Mouse (Mus musculus): Measurements from ENCODE around the gene Zcchc14.
"Not testable (repeated sequence)": the region's sequence is repeated elsewhere in the genome, so short reads cannot be mapped to it uniquely, and the experiment has no call there.

The Zcchc14 gene

DNA sequence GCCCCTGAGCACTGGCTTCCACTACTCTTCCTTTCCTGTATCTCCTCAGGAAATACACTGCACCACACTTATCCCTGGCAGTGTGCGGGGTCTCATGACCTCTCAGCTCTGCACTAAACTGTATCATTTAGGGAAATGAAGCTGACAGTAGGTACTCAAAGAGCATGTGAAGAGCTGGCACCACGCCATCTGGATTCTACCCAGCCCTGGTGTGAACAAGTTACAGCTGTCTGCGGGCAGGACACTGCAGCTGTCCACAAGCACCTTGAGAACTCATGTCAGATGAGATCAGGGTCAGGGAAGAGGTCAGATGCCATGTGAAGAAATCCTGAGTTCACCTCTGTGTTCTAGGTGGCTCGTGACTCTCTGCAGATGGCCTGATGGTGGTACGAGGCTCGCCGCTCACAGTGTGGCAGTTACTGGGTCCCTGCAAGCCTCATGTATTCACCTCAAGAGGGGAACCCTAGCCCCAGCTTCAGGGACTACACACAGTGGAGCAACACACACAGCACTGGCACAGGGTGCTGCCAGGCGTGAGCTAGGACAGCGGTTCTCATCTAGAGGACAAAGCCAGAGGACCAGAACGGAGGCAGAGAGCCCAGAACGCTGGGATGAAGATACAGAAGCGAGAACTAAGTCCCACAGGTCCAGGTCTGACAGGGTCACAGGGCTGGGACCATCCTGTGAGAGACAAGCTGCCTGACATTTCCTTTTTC is 31.7 kb downstream of the Zcchc14 start:
- no peak for DNase-seq (ENCODE audit: low read depth, low spot score)
- Histone ChIP-seq H3K27me3 (ENCODE audit: control insufficient read depth, insufficient read depth, low read length, poor library complexity, severe bottlenecking) (no peaks in the 10 kb centered on the region), H3K36me3 (ENCODE audit: control insufficient read depth, insufficient read depth, low read length, poor library complexity, severe bottlenecking) (no peaks in the 10 kb centered on the region)

DNA sequence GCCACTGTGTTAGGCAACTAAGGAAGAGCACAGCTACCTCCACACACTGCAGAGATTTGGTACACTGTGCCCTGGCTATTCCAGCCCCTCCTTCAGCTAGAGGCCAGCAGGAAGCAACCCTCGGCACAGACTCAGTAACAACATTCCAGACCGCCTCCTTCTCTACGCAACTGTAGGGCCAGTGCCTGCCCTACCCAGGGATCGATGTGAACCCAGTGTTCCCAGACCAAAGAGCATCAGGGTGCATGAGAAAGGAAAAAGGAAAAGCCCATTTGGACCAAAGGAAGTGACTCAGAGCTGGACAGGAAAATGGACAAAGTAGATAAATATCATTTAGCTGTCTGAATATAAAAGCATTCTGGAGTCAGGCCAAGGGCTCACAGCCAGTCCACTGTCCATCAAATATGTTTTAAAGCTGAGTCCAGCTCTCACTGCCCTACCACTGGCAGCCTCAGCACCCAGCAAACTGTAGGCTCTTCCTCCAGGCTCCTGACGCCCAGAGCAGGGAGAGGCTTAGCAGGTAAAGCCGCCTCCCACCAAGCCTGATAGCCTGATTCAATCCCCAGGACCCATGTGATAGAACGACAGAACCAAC is 33.2 kb downstream of the Zcchc14 start:
- H3K36me3 ChIP-seq (ENCODE audit: control insufficient read depth, insufficient read depth, low read length, poor library complexity, severe bottlenecking), result no peaks in the 10 kb centered on the region
- no peaks in the 10 kb centered on the region for H3K27me3 ChIP-seq (ENCODE audit: control insufficient read depth, insufficient read depth, low read length, poor library complexity, severe bottlenecking)
- no peak for DNase-seq (ENCODE audit: low read depth, low spot score)

DNA sequence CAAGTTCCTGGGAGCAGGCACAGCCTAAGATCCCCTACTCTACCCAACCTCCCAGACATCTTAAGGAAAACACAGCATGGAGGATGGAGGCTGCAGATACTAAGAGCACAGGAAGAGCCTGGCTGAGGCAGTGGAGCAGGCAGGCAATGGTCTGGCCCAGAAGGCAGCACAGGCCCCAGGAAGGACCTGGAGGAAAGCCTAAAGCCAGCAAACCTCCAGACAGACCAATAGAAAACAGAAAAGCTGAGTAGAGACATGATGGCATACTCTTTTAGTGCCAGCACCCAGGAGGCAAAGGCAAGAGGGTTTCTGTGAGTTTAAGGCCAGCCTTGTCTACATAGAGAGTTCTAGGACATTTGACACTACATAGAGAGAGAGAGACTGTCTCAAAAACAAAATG is 39.3 kb downstream of the Zcchc14 start:
- no peaks in the 10 kb centered on the region for H3K27me3 ChIP-seq (ENCODE audit: control insufficient read depth, insufficient read depth, low read length, poor library complexity, severe bottlenecking)
- no peaks in the 10 kb centered on the region for H3K36me3 ChIP-seq (ENCODE audit: control insufficient read depth, insufficient read depth, low read length, poor library complexity, severe bottlenecking)
- DNase-seq (ENCODE audit: low read depth, low spot score), result no peak

DNA sequence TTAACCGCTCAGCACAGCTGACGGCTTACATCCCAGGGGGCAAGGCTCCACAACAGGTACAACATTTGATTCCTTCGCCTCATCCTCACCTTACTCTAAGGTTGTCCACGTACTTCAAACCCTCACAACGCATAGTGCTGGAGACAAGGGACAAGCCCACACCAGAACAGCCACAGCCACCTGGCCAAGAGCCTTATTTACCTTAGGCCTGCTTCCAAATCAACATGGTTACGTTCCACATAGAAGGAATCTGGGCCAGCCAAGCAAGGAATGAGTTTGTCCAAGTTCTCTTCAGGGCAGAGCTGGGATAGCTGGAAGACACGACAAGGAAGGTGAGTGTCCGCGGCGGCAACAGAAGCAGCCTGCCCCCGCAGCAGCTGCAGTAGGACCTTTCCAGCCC is 42.8 kb downstream of the Zcchc14 start:
- Histone ChIP-seq H3K36me3 (ENCODE audit: control insufficient read depth, insufficient read depth, low read length, poor library complexity, severe bottlenecking) (no peaks in the 10 kb centered on the region), H3K27me3 (ENCODE audit: control insufficient read depth, insufficient read depth, low read length, poor library complexity, severe bottlenecking) (no peaks in the 10 kb centered on the region)
- no peak for DNase-seq (ENCODE audit: low read depth, low spot score)

DNA sequence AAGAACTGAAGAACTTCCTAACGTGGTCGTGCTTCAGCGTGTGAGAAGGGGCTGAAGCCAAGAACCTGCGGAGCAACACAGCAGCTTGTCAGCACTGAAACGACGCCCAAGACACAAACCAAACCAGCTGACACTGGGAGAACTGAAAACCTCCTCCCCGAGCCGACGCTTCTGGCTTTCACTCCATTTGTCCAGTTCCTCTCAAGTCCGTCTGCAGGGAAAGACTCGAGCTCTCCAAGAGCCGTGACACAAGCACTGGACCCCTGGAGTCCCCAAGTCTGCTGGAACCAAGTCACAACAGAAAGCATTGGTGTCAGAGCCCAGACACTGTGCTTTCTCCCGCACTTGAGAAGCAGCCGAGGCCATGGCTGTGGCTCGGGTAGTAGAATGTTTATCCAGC is 43.5 kb downstream of the Zcchc14 start:
- H3K36me3 ChIP-seq (ENCODE audit: control insufficient read depth, insufficient read depth, low read length, poor library complexity, severe bottlenecking), result no peaks in the 10 kb centered on the region
- DNase-seq (ENCODE audit: low read depth, low spot score), result no peak
- no peaks in the 10 kb centered on the region for H3K27me3 ChIP-seq (ENCODE audit: control insufficient read depth, insufficient read depth, low read length, poor library complexity, severe bottlenecking)

DNA sequence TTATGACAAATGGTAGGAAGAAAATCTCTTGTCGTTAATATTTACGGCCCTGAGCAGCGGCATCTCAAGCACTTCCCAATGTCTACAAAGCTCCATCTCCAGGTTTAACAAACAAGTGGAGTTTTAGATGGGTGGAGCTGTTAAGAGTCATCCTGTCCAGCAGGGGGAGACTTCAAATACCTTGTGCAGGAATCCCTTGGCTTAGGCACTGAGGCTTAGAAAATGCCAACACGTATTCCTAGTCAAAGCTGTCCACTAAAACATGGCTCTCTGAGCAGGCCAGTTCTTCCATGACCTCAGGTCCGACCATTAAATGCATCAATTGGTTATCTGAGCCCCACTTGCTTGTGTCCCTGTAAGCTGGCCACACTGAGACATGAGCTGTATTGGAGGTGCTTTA is 45.0 kb downstream of the Zcchc14 start:
- DNase-seq (ENCODE audit: low read depth, low spot score), result peak; percentile 27
- H3K27me3 ChIP-seq (ENCODE audit: control insufficient read depth, insufficient read depth, low read length, poor library complexity, severe bottlenecking), result no peaks in the 10 kb centered on the region

DNA sequence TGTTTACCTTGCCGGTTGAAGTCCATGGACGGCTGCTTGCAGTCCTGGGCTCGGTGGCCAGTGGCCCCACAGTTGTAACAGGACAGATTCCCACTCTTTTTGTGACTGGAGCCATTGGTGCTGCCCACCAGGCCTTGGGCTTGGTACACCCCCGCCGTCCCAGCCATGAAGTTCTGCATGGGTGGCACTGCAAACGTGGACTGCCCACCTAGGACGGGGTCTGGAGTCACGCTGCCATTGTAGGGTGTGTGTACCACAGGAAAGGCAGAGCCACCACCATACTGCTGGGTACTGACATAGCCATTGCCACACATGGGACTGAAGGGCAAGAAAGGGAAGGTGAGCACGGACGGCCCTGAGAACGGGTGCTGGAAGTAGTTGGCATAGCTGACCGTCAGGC is 48.9 kb downstream of the Zcchc14 start:
- peaks cover 2% of the 10 kb centered on the region for H3K36me3 ChIP-seq (ENCODE audit: control insufficient read depth, insufficient read depth, low read length, poor library complexity, severe bottlenecking)
- no peaks in the 10 kb centered on the region for H3K27me3 ChIP-seq (ENCODE audit: control insufficient read depth, insufficient read depth, low read length, poor library complexity, severe bottlenecking)
- no peak for DNase-seq (ENCODE audit: low read depth, low spot score)

More for the DNA sequence above, 45.0 kb downstream of the Zcchc14 start:
- H3K36me3 ChIP-seq (ENCODE audit: control insufficient read depth, insufficient read depth, low read length, poor library complexity, severe bottlenecking), result no peaks in the 10 kb centered on the region

DNA sequence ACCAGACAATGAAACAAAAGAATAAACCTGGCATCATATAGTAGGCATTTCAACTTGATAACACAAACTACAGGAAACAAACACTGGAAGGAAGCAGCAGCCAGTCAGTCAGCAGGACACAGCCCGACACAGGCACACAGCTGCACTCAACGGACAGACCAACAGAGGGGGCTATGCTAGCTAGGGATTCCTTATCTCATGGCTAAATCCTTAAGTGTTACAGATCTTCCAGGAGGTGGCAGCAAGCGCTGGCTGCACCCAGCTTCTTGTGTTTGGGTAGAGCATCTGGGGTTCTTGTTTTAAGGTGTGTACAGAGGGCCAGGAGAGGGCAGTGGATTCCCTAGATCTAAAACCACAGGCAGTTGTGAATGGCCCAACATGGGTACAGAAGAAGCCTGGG is 49.8 kb downstream of the Zcchc14 start:
- peak; percentile 65 for DNase-seq (ENCODE audit: low read depth, low spot score)
- Histone ChIP-seq H3K36me3 (ENCODE audit: control insufficient read depth, insufficient read depth, low read length, poor library complexity, severe bottlenecking) (peaks cover 2% of the 10 kb centered on the region), H3K27me3 (ENCODE audit: control insufficient read depth, insufficient read depth, low read length, poor library complexity, severe bottlenecking) (no peaks in the 10 kb centered on the region)

DNA sequence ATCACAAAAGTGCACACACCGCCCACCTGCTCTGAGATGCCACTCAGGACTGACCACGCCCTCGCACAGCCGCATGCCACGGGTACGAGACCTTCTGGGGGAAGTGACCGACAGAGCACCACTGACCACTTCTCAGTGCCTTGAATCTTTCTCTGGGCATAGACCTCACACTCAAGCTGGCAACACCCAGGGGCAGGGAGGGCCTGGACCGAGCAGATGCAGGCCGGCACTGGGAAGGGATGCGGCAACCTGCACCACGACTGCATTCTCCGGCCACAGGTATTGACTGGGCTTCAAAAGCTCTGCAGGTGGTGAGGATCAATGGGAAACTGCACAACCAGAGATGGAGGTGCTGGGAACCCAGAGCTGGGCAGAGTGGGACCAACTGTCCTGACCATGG is 50.3 kb downstream of the Zcchc14 start:
- no peaks in the 10 kb centered on the region for H3K27me3 ChIP-seq (ENCODE audit: control insufficient read depth, insufficient read depth, low read length, poor library complexity, severe bottlenecking)
- H3K36me3 ChIP-seq (ENCODE audit: control insufficient read depth, insufficient read depth, low read length, poor library complexity, severe bottlenecking), result peaks cover 3% of the 10 kb centered on the region
- DNase-seq (ENCODE audit: low read depth, low spot score), result no peak

DNA sequence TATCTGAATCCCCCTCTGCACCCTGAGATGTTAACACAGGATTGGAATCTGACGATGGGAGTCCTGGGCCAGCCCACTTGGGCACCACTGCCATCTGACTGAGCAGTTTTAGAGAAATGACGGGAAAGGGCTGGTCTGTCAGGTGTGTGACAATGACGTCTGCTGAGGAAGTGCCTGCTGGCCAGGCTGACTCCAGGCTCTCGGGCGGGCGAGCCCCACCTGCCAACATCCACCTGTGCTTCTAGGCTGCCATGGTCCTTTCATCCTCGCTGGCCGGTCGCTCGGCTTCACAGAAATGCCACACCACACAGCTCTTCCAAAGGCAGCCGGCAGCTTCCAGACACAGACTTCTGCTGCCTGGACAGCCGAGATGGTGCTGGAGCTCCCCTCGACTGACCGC is 52.9 kb downstream of the Zcchc14 start:
- H3K27me3 ChIP-seq (ENCODE audit: control insufficient read depth, insufficient read depth, low read length, poor library complexity, severe bottlenecking), result no peaks in the 10 kb centered on the region
- no peak for DNase-seq (ENCODE audit: low read depth, low spot score)

DNA sequence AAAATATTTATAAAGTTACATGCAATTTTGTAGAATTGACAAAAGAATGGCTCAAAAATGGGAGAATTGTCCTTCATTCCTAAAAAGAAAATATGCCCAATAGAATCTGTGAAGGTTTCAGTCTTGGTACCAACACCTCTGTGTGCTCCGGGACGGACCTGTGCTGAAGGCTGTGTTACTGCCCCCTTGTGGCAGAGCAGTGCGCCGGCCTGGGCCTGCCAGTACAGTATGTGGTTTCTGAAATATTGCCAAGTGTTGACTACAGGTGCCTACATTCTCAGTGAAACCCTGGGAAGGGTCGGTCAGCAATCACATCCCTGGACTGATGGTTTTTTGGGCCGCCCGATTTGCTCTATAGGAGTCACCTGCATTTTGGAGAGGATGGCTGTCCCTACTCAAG is 53.8 kb downstream of the Zcchc14 start:
- peak; percentile 86 for DNase-seq (ENCODE audit: low read depth, low spot score)
- Histone ChIP-seq H3K27me3 (ENCODE audit: control insufficient read depth, insufficient read depth, low read length, poor library complexity, severe bottlenecking) (no peaks in the 10 kb centered on the region), H3K36me3 (ENCODE audit: control insufficient read depth, insufficient read depth, low read length, poor library complexity, severe bottlenecking) (peaks cover 8% of the 10 kb centered on the region)

More for the DNA sequence above, 52.9 kb downstream of the Zcchc14 start:
- peaks cover 5% of the 10 kb centered on the region for H3K36me3 ChIP-seq (ENCODE audit: control insufficient read depth, insufficient read depth, low read length, poor library complexity, severe bottlenecking)

DNA sequence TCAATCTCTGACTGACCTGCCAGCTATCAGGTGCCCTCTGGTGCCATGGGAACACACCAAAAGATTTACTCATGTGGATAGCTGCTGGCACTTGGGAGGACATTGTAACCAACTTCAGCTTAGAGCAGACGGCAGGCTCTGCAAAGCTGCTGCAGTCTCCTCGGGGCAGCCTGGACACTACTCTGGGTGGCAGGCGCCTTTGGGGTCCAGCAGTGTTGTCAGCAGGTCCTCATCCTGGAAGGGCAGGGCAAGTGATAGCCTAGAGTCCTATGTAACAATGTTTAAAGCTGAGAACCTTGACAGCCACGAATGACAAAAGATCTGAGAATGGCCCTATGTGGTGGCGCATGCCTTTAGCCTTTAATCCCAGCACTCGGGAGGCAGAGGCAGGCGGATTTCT is 54.5 kb downstream of the Zcchc14 start:
- no peak for DNase-seq (ENCODE audit: low read depth, low spot score)
- Histone ChIP-seq H3K36me3 (ENCODE audit: control insufficient read depth, insufficient read depth, low read length, poor library complexity, severe bottlenecking) (peaks cover 10% of the 10 kb centered on the region), H3K27me3 (ENCODE audit: control insufficient read depth, insufficient read depth, low read length, poor library complexity, severe bottlenecking) (no peaks in the 10 kb centered on the region)

DNA sequence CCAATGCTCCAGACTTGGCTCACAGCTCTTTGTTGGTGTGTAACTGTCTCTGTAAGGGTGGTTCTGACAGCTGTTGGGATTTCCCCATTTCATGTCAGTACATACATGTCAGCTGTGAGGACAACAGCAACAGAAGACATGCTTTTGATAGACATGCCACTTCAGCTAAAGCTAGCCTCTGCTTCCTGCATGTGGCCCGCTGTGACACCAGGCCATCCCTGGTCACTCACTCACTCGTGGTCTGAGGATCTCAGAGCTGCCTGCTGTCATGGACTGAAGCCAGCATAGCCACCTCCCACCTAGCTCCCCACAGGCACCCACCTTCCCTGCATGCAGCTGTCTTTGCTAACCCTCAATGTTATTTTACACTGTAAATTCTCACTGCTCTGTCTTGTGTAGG is 55.2 kb downstream of the Zcchc14 start:
- H3K36me3 ChIP-seq (ENCODE audit: control insufficient read depth, insufficient read depth, low read length, poor library complexity, severe bottlenecking), result peaks cover 11% of the 10 kb centered on the region
- H3K27me3 ChIP-seq (ENCODE audit: control insufficient read depth, insufficient read depth, low read length, poor library complexity, severe bottlenecking); DNase-seq (ENCODE audit: low read depth, low spot score): not testable (repeated sequence)

DNA sequence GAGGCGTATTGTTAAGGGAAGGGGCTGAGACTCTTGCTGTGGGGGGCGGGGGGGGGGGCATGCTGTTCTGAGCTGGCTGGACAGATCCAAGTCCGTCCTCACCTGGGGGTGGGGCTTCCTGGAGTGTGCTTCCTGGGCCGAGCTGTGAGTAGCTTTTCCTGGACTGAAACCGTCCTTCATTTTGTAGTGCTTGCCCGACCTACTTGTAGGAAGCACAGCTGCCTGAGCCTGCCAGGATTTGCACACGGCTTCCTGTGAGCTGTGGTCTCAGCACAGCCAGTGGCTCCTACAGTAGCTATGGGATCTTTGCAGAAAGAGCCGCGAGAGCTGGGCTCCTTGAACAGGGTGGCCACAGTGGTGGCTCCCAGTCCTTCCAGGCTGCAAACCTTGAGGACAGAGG is 58.7 kb downstream of the Zcchc14 start:
- Histone ChIP-seq H3K27me3 (ENCODE audit: control insufficient read depth, insufficient read depth, low read length, poor library complexity, severe bottlenecking) (no peaks in the 10 kb centered on the region), H3K36me3 (ENCODE audit: control insufficient read depth, insufficient read depth, low read length, poor library complexity, severe bottlenecking) (peaks cover 9% of the 10 kb centered on the region)
- DNase-seq (ENCODE audit: low read depth, low spot score), result no peak

DNA sequence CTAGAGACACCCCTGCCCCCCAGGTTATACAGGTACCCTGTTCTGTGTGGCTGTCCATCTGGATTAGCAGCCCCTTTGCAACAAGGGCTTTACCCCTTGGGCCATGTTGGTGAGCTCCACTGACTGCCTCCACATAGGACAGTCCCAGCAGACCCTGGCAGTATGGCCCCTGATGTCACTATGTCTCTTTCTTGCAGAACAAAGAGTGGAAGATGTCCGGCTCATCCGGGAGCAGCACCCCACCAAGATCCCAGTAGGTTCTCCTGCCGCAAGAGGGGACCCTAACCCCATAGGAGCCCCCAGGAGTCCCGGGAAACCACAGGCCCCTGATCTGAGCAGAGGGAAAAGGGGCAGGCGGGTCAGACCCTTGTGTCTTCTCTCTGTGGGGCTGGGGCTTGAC is 59.4 kb downstream of the Zcchc14 start:
- DNase-seq (ENCODE audit: low read depth, low spot score), result no peak
- Histone ChIP-seq H3K36me3 (ENCODE audit: control insufficient read depth, insufficient read depth, low read length, poor library complexity, severe bottlenecking) (peaks cover 9% of the 10 kb centered on the region), H3K27me3 (ENCODE audit: control insufficient read depth, insufficient read depth, low read length, poor library complexity, severe bottlenecking) (no peaks in the 10 kb centered on the region)
